Mouse (Mus musculus): ENCODE measurements around the gene Ildr1.

Gene Ildr1

GRCm38 (mm10) chr16:36693818-36694413 is at the start of gene Ildr1:
Ildr1 (plus strand) TSS chr16:36693978.
- DNase-seq: no peak

GRCm38 (mm10) chr16:36645124-36645523 is 48.7 kb upstream of the Ildr1 start:
- DNase-seq: no peak

- no peak for DNase-seq
These were observed 44.5 kb upstream of the Ildr1 start for GRCm38 (mm10) chr16:36649304-36649703.

GRCm38 (mm10) chr16:36650511-36650910 is 43.3 kb upstream of the Ildr1 start:
- no peak for DNase-seq

GRCm38 (mm10) chr16:36651174-36651766 is 42.5 kb upstream of the Ildr1 start:
- no peak for DNase-seq

- DNase-seq: no peak
These were observed 38.6 kb upstream of the Ildr1 start for GRCm38 (mm10) chr16:36655199-36655598.

GRCm38 (mm10) chr16:36655910-36656309 is 37.9 kb upstream of the Ildr1 start:
- DNase-seq: no peak

GRCm38 (mm10) chr16:36661330-36661729 is 32.4 kb upstream of the Ildr1 start:
- DNase-seq: no peak

- DNase-seq: no peak
These were observed 30.3 kb upstream of the Ildr1 start for GRCm38 (mm10) chr16:36663484-36663883.

- DNase-seq: no peak
These were observed 28.0 kb upstream of the Ildr1 start, which contains the start of gene Cd86 for GRCm38 (mm10) chr16:36665782-36666181. Cd86 (minus strand) TSS chr16:36666081.

- no peak for DNase-seq
These were observed 27.2 kb upstream of the Ildr1 start for GRCm38 (mm10) chr16:36666448-36667017.

GRCm38 (mm10) chr16:36670590-36670989 is 23.2 kb upstream of the Ildr1 start:
- no peak for DNase-seq

GRCm38 (mm10) chr16:36673196-36673595 is 20.6 kb upstream of the Ildr1 start:
- DNase-seq: no peak

GRCm38 (mm10) chr16:36674457-36675204 is 19.1 kb upstream of the Ildr1 start:
- no peak for DNase-seq

GRCm38 (mm10) chr16:36675304-36675703 is 18.5 kb upstream of the Ildr1 start:
- DNase-seq: no peak

GRCm38 (mm10) chr16:36675902-36676301 is 17.9 kb upstream of the Ildr1 start:
- no peak for DNase-seq

GRCm38 (mm10) chr16:36681829-36682228 is 11.9 kb upstream of the Ildr1 start:
- DNase-seq: no peak

GRCm38 (mm10) chr16:36684325-36684918 is 9.4 kb upstream of the Ildr1 start:
- DNase-seq: no peak

- no peak for DNase-seq
These were observed 5.7 kb upstream of the Ildr1 start for GRCm38 (mm10) chr16:36688076-36688475.

GRCm38 (mm10) chr16:36691484-36691883 is 2.3 kb upstream of the Ildr1 start:
- DNase-seq: no peak

GRCm38 (mm10) chr16:36694798-36695290 is 1.1 kb downstream of the Ildr1 start:
- no peak for DNase-seq

- DNase-seq: no peak
These were observed 3.6 kb downstream of the Ildr1 start for GRCm38 (mm10) chr16:36697331-36697730.

- DNase-seq: no peak
These were observed 6.7 kb downstream of the Ildr1 start for GRCm38 (mm10) chr16:36700484-36700883.
